Mouse (Mus musculus): Measurements from ENCODE around the gene Rhobtb1.

The Rhobtb1 gene

GRCm38 (mm10) chr10:69151045-69151444, at the start of gene Rhobtb1:
Rhobtb1 (plus strand) TSS chr10:69151434.
- no peak for DNase-seq (ENCODE audit: low spot score in 2 of 2)

GRCm38 (mm10) chr10:69101988-69102387, 49.2 kb upstream of the Rhobtb1 start:
- DNase-seq (ENCODE audit: low spot score in 2 of 2), result peak in 1 of 2 experiments; percentile 4

GRCm38 (mm10) chr10:69104143-69104882, 46.9 kb upstream of the Rhobtb1 start:
- DNase-seq (ENCODE audit: low spot score in 2 of 2), result no peak

DNA sequence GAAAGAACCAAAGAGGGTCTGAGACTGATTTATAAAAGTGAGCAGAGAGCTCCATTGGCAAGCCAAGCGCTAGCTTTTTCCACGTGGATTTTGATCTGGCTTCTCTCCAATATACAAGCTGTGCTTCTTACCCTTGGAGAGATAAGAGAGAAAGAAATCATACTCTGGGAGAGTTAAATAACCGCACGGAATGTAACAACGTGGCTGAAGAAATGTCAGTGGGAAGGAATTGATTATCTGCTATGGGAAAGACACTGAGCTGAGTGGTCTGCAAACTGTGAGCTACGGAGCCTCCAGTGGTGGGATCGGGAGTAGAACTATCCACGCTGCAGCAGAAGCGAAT, 46.4 kb upstream of the Rhobtb1 start:
- no peak for DNase-seq (ENCODE audit: low spot score in 2 of 2)

GRCm38 (mm10) chr10:69106796-69107195, 44.4 kb upstream of the Rhobtb1 start:
- no peak for DNase-seq (ENCODE audit: low spot score in 2 of 2)

- peak in 1 of 2 experiments; percentile 15 for DNase-seq (ENCODE audit: low spot score in 2 of 2)
Measured at GRCm38 (mm10) chr10:69107253-69107652, 44.0 kb upstream of the Rhobtb1 start.

- DNase-seq (ENCODE audit: low spot score in 2 of 2), result no peak
Measured at GRCm38 (mm10) chr10:69114384-69114783, 36.9 kb upstream of the Rhobtb1 start.

DNA sequence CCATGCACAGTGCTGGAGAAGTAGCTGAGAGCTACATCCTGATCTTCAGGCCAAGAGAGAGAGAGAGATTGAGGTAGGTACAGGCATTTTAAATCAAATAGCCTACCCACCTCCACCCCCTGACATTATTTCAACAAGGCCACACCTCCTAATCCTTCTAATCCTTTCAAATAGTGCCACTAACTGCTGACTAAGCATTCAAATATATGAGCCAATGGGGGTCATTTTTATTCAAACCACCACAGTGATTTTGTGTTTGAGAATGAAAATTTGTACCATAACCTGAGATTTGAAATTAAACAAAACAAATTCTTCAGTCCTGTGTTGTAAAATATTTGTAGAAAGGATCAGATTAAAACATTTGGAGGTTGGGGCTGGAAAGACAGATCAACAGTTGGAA, 33.2 kb upstream of the Rhobtb1 start:
- DNase-seq (ENCODE audit: low spot score in 2 of 2), result no peak

GRCm38 (mm10) chr10:69118893-69119292, 32.3 kb upstream of the Rhobtb1 start:
- DNase-seq (ENCODE audit: low spot score in 2 of 2), result no peak

DNA sequence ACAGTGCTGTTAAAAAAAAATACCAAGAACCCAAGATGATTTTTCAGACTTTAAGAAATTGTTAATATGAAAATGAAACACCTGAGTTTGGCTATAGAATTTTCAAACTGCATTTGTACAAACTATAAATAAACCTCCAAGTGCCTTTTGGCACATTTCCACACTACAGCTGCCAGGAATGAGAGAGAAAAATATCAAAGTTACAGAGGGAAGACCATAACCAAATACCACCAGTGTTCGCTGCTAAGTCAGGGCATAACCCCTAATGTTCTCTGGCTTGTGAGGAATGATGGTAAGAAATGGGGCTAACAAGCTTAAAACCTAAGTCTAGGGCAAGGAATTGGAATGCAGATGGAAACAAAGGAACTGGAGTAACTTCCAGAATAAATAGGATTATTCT, 31.8 kb upstream of the Rhobtb1 start:
- no peak for DNase-seq (ENCODE audit: low spot score in 2 of 2)

GRCm38 (mm10) chr10:69126546-69126945, 24.7 kb upstream of the Rhobtb1 start:
- DNase-seq (ENCODE audit: low spot score in 2 of 2), result no peak

DNA sequence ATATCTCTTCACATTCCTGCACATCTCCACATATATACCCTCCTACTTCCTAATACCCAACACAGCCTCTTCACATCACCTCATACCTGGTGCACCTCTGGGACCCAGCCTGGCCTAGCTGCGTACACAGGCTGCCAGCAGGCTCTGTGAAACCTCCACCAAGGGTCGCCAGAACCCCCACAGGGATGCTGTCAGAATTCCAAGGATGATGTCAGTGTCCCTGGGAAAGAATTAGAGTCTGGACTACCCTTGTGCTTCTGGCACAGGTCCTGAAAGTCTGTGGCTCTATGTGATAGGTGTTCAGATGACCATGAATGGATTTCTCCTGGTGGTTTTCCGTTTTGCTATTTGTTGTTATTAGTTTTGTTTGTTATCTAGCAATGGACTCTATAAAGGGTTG, 22.7 kb upstream of the Rhobtb1 start:
- no peak for DNase-seq (ENCODE audit: low spot score in 2 of 2)

DNA sequence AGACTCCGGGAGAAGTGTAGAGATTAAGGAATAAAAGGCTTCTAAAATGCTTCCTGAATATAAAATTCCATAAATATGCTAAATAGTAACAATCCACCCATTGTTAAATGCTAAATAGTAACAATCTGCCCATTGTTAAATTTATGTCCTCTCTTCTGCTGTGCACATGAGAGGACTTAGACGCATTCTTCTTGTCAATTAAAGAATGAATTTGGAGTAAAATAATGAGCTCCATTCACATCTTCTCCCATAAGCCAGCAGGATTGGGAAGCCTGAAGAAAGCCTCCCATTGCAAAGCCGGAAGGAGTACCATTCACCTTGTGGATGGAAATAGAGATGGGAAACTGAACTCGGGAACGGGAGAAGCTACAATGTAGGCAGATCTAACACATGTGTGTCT, 20.6 kb upstream of the Rhobtb1 start:
- DNase-seq (ENCODE audit: low spot score in 2 of 2), result no peak

- DNase-seq (ENCODE audit: low spot score in 2 of 2), result no peak
Measured at GRCm38 (mm10) chr10:69134356-69134755, 16.9 kb upstream of the Rhobtb1 start.

DNA sequence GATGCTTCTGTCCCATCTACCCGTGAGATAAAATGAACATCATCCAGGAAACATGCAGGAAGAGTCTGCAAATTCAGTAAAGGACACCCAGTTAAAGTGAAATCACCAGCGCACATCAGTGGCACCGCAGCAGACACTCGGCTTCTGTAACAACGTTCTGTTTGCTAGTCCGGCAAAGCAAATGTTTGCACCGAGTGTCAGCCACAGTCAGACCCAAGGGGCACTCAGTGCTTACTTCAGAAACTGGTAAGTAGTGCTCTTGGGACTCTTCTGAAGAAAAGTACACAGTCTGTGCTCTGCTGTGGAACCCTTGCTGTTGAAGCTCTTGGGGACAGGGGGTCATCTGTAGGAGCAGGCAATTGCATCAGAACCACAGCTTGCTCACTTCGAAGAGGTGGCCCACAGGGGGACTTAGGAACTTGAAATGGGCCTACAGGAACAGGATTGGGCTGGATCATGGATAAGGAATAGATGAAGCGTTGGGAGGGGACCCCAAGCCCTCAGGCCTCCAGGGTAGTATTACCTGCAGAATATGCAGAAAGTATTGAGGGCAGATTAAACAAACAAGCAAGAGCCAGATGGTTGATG, 14.9 kb upstream of the Rhobtb1 start:
- no peak for DNase-seq (ENCODE audit: low spot score in 2 of 2)

DNA sequence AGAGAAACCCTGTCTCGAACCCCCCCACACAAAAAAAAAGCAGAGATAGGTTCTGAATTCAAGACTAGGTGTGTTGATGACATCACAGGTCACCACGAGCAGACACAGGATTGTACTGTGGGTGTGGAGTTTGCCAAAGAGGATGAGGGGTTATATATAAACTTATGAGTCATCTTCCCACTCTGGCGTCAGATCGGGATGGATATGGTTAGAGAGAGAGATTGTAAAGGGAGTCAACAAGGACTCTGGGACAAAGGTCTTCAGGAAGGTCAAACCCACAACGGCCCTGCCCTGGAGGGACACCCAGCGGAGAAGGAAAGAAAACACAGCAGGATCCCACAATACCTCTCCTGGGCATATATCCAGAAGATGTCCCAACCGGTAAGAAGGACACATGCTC, 2.0 kb upstream of the Rhobtb1 start:
- DNase-seq (ENCODE audit: low spot score in 2 of 2), result no peak

DNA sequence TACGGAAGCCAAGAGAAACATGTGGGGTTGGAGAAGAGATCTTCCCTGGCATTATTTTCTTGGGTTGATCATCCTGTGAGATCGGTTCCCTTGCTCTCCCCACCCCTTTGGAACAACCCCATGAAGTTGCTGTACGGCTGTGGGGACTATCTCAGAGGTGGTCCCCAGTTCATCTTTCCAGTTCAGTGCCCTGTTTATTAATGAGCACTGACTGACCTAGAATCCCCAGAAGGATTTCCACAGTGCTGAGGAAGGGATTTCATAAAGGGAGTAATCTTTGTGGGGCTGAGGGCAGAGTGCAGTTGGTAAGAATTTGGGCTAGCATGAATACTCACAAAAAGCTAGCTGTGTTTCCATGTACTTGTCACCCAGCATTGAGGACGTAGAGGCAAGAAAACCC, 1.7 kb downstream of the Rhobtb1 start:
- no peak for DNase-seq (ENCODE audit: low spot score in 2 of 2)

GRCm38 (mm10) chr10:69155428-69156175, 4.4 kb downstream of the Rhobtb1 start:
- no peak for DNase-seq (ENCODE audit: low spot score in 2 of 2)

GRCm38 (mm10) chr10:69156462-69156861, 5.2 kb downstream of the Rhobtb1 start:
- no peak for DNase-seq (ENCODE audit: low spot score in 2 of 2)

- DNase-seq (ENCODE audit: low spot score in 2 of 2), result no peak
Measured at GRCm38 (mm10) chr10:69157471-69157870, 6.2 kb downstream of the Rhobtb1 start.

GRCm38 (mm10) chr10:69160877-69161276, 9.6 kb downstream of the Rhobtb1 start:
- no peak for DNase-seq (ENCODE audit: low spot score in 2 of 2)

DNA sequence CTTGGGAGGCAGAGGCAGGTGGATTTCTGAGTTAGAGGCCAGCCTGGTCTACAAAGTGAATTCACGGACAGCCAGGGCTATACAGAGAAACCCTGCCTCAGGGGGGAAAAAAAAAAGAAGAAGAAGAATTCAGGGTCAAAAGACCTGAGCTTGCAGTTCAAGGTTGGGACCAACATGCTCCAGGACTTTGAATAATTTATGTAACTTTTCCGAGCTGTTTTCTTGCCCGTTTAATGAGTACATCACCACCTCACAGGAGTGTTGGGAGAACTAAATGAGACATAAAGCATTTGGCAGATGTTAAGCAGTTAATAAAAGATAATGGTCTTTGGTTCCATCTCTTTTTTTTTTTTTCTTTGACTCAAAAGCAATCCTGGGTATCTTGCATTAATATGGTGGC, 10.3 kb downstream of the Rhobtb1 start:
- no peak for DNase-seq (ENCODE audit: low spot score in 2 of 2)

GRCm38 (mm10) chr10:69162577-69162976, 11.3 kb downstream of the Rhobtb1 start:
- DNase-seq (ENCODE audit: low spot score in 2 of 2), result no peak
